11 mouse cellular contexts compared by ENCODE assay signal in genomic region chr17:44397829-44398228, GRCm38 (mm10).
A peak's percentile ranks its signal among the peaks of the same experiment; 100 is the strongest.
DNase-seq lines count a peak whose midpoint lies in the region; ATAC-seq lines count a peak whose summit lies in the region.
"Had no signal": no experiment of that assay in that cellular context is flagged by ENCODE, and none has a peak within 500 bp of the region (broad histone marks: within the 10 kb centered on the region; RNA-seq: fewer than 3 reads in every experiment).

No protein-coding gene starts in this region.

- no peak overlapping the region for H3K9ac ChIP-seq in midbrain, embryonic 14.5 days (replicated peaks; ENCODE audit: low read length)
- H3K9ac ChIP-seq in midbrain, embryonic 16.5 days (ENCODE audit: low read depth, low read length) = no peak overlapping the region
- no peak overlapping the region for H3K9ac ChIP-seq in hindbrain, embryonic 12.5 days
- H3K9ac ChIP-seq in neural tube, embryonic 15.5 days (replicated peaks) = no peak overlapping the region
- H3K9ac ChIP-seq in intestine, embryonic 15.5 days = no peak overlapping the region

- H3K4me1 ChIP-seq in midbrain, embryonic 14.5 days (ENCODE audit: control insufficient read depth, insufficient read depth, low read length) = no peaks in the 10 kb centered on the region
- H3K4me1 ChIP-seq in midbrain, embryonic 16.5 days (ENCODE audit: control insufficient read depth, insufficient read depth, low read length) = no peaks in the 10 kb centered on the region
- peaks cover 7% of the 10 kb centered on the region for H3K4me1 ChIP-seq in hindbrain, embryonic 12.5 days
- H3K4me1 ChIP-seq in neural tube, embryonic 15.5 days = peaks cover 9% of the 10 kb centered on the region
- H3K4me1 ChIP-seq in intestine, embryonic 15.5 days (replicated peaks) = no peaks in the 10 kb centered on the region

- no peaks in the 10 kb centered on the region for H3K36me3 ChIP-seq in midbrain, embryonic 14.5 days (ENCODE audit: control insufficient read depth, insufficient read depth, low read length)
- no peaks in the 10 kb centered on the region for H3K36me3 ChIP-seq in midbrain, embryonic 16.5 days (ENCODE audit: control insufficient read depth, insufficient read depth, low read length)
- H3K36me3 ChIP-seq in hindbrain, embryonic 12.5 days = no peaks in the 10 kb centered on the region
- no peaks in the 10 kb centered on the region for H3K36me3 ChIP-seq in neural tube, embryonic 15.5 days
- H3K36me3 ChIP-seq in intestine, embryonic 15.5 days = no peaks in the 10 kb centered on the region

- H3K27me3 ChIP-seq in midbrain, embryonic 14.5 days (ENCODE audit: control insufficient read depth, insufficient read depth, low read length) = no peaks in the 10 kb centered on the region
- H3K27me3 ChIP-seq in midbrain, embryonic 16.5 days (ENCODE audit: control insufficient read depth, insufficient read depth, low read depth, low read length) = no peaks in the 10 kb centered on the region
- peaks cover 16% of the 10 kb centered on the region; the same call in 1 of the 2 replicates for H3K27me3 ChIP-seq in hindbrain, embryonic 12.5 days
- H3K27me3 ChIP-seq in neural tube, embryonic 15.5 days (replicated peaks) = peaks cover 21% of the 10 kb centered on the region
- H3K27me3 ChIP-seq in intestine, embryonic 15.5 days (replicated peaks) = no peaks in the 10 kb centered on the region

- no peak overlapping the region for H3K27ac ChIP-seq in midbrain, embryonic 14.5 days (replicated peaks; ENCODE audit: low read depth, low read length)
- H3K27ac ChIP-seq in midbrain, embryonic 16.5 days (ENCODE audit: low read length) = no peak overlapping the region
- H3K27ac ChIP-seq in hindbrain, embryonic 12.5 days = no peak overlapping the region
- H3K27ac ChIP-seq in neural tube, embryonic 15.5 days (replicated peaks) = no peak overlapping the region
- no peak overlapping the region for H3K27ac ChIP-seq in intestine, embryonic 15.5 days

- no peaks in the 10 kb centered on the region for H3K9me3 ChIP-seq in midbrain, embryonic 14.5 days (ENCODE audit: control insufficient read depth, low read length)
- H3K9me3 ChIP-seq in midbrain, embryonic 16.5 days (replicated peaks; ENCODE audit: control insufficient read depth, low read length, poor library complexity, severe bottlenecking) = no peaks in the 10 kb centered on the region
- no peaks in the 10 kb centered on the region for H3K9me3 ChIP-seq in hindbrain, embryonic 12.5 days (replicated peaks)
- H3K9me3 ChIP-seq in neural tube, embryonic 15.5 days (replicated peaks) = no peaks in the 10 kb centered on the region
- H3K9me3 ChIP-seq in intestine, embryonic 15.5 days = no peaks in the 10 kb centered on the region

- DNase-seq in cerebellum, adult 9-10 months = peak; percentile 7
- DNase-seq in midbrain, embryonic 14.5 days = peak; percentile 31
- no peak for DNase-seq in urinary bladder, postnatal 10 days (ENCODE audit: low spot score)
- DNase-seq: heart, postnatal 14 days; liver; thymus, adult 2 months had no signal

- no peak overlapping the region for H3K4me3 ChIP-seq in midbrain, embryonic 14.5 days (replicated peaks; ENCODE audit: low read depth, low read length)
- no peak overlapping the region for H3K4me3 ChIP-seq in midbrain, embryonic 16.5 days (ENCODE audit: low read depth, low read length)
- no peak overlapping the region for H3K4me3 ChIP-seq in hindbrain, embryonic 12.5 days
- no peak overlapping the region for H3K4me3 ChIP-seq in neural tube, embryonic 15.5 days (replicated peaks)
- H3K4me3 ChIP-seq in intestine, embryonic 15.5 days (replicated peaks) = no peak overlapping the region

- no peak for ATAC-seq in cerebellum, adult (ENCODE audit: insufficient number of reproducible peaks, low FRiP score, low TSS enrichment)
- no peak for ATAC-seq in midbrain, embryonic 14.5 days (ENCODE audit: low FRiP score, low TSS enrichment)
- ATAC-seq in midbrain, embryonic 16.5 days = no peak
- ATAC-seq in hindbrain, embryonic 12.5 days (ENCODE audit: low FRiP score) = peak; percentile 78
- peak; percentile 61; the same call in 1 of the 2 replicates for ATAC-seq in neural tube, embryonic 15.5 days (ENCODE audit: low FRiP score)
- no peak for ATAC-seq in intestine, embryonic 15.5 days

- 18% methylated on average over 5 of the region's 5 CpGs for WGBS in midbrain, embryonic 14.5 days
- WGBS in midbrain, embryonic 16.5 days = 16% methylated on average over 5 of the region's 5 CpGs
- 24% methylated on average over 5 of the region's 5 CpGs for WGBS in hindbrain, embryonic 12.5 days
- WGBS in neural tube, embryonic 15.5 days = 15% methylated on average over 5 of the region's 5 CpGs
- WGBS in intestine, embryonic 15.5 days = 84% methylated on average over 5 of the region's 5 CpGs

- H3K4me2 ChIP-seq in midbrain, embryonic 14.5 days (ENCODE audit: low read length) = no peak overlapping the region
- H3K4me2 ChIP-seq in midbrain, embryonic 16.5 days (ENCODE audit: low read length) = no peak overlapping the region
- H3K4me2 ChIP-seq in hindbrain, embryonic 12.5 days (replicated peaks) = no peak overlapping the region
- no peak overlapping the region for H3K4me2 ChIP-seq in neural tube, embryonic 15.5 days
- H3K4me2 ChIP-seq in intestine, embryonic 15.5 days (replicated peaks) = no peak overlapping the region

Comparison
In these comparisons a context has a peak if more than half of its experiments do, and no peak if none do; other contexts are left out.
1. ATAC-seq: peak in hindbrain, embryonic 12.5 days (single experiment) and neural tube, embryonic 15.5 days (single experiment); none in cerebellum, adult (single experiment), midbrain, embryonic 14.5 days (single experiment), midbrain, embryonic 16.5 days (single experiment) and intestine, embryonic 15.5 days (single experiment).